Mouse (Mus musculus): ENCODE results near the gene Phf19. TPM values are rescaled to one million over a fixed set of nuclear protein-coding genes. Genes with fewer than 3 reads are reported as not detected.
A peak's percentile ranks its signal among the peaks of the same experiment; 100 is the strongest.

The Phf19 gene
- total RNA-seq, 2 experiments from 2014 or later: 0.54 to 0.61 TPM

DNA sequence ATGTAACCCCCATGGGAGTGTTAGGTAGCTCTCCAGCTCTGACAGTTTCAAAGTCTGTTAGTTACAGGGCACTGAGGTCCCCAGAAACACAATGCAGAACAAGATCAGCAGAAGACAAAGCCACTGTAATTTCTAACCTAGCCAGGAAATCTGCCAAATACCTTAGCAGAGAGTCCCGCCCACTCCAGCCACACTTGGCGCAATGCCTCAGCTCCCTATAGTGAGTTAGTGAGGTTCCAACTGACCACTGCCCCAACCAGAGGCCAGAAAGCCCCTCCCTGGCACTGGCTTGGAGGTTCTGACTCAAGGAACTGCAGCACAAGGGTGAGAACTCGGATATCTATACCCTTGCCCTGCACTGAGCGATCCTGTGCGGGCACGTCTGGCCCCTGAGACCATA lies 11.1 kb downstream of the Phf19 start:
- no peak overlapping the region for H3K4me3 ChIP-seq
- TF ChIP-seq CTCF (IDR thresholded peaks at IDR 0.05): no peak
- DNase-seq: no peak
- no peak overlapping the region for H3K27ac ChIP-seq
- intact Hi-C loops (cut with DNase I): loop anchor here (5.0 kb wide), 1 partner anchor 70 kb away; no protein-coding TSS in a partner anchor

- Histone ChIP-seq H3K4me3 (no peak overlapping the region), H3K27ac (no peak overlapping the region)
- no peak for TF ChIP-seq CTCF (IDR thresholded peaks at IDR 0.05)
- intact Hi-C loops (cut with DNase I): loop anchor here (5.0 kb wide), 1 partner anchor 71 kb away; no protein-coding TSS in a partner anchor
- no peak for DNase-seq
Observed at GRCm38 (mm10) chr2:34901726-34902125, 12.1 kb downstream of the Phf19 start.

DNA sequence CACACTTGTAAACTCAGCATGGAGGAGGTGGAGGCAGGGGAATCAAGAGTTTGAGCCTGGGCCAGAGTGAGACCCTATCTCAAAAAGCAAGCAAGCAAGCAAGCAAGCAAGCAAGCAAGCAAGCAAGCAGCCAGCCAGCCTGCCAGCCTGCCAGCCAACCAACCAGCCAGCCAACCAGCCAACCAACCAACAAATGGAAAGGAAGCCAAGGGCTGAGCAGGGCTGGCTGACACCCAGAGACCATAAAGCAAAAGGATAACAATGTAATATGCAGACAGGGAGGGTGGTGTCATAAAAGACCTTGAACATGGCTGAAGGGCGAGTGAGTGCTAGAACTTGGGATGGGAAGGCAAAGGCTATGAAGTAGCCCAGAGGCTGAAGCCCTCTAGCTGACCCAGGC lies 13.4 kb downstream of the Phf19 start:
- no peak for DNase-seq
- no peak overlapping the region for H3K27ac ChIP-seq
- TF ChIP-seq CTCF (IDR thresholded peaks at IDR 0.05): no peak
- intact Hi-C loops (cut with DNase I): loop anchor here (5.0 kb wide), 1 partner anchor 72 kb away; no protein-coding TSS in a partner anchor
- H3K4me3 ChIP-seq: no peak overlapping the region

- H3K4me3 ChIP-seq: no peak overlapping the region
- intact Hi-C loops (cut with DNase I): loop anchor here (2.0 to 5.0 kb wide), 2 partner anchors 29 to 73 kb away; no protein-coding TSS in a partner anchor
- no peak overlapping the region for H3K27ac ChIP-seq
- peak; percentile 62 for DNase-seq
- TF ChIP-seq CTCF (IDR thresholded peaks at IDR 0.05): no peak
Observed at GRCm38 (mm10) chr2:34899682-34900081, 14.1 kb downstream of the Phf19 start.

DNA sequence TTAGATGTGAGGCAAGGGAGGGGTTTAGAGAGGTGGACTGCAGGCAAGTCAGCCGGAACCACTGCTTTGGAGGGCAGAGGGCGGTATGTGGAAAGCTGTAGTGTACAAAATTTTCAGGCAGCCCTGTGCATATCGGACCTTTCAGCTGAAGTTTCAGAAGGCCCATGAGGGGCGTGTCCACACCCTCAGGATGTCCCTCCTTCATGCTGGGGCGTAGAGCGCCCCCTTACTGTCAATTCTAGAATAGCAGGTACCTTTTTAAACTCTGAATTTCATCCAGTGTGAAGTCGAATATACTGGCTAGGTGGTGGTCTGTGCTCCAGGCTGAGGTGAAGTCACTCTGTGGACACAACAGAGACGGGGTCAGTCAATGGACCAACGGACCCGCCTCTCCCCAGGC lies 16.0 kb downstream of the Phf19 start:
- peak; percentile 70 for TF ChIP-seq CTCF (IDR thresholded peaks at IDR 0.05)
- intact Hi-C loops (cut with DNase I): loop anchor here (2.0 kb wide), 1 partner anchor 27 kb away; no protein-coding TSS in a partner anchor
- no peak for DNase-seq
- Histone ChIP-seq H3K27ac (no peak overlapping the region), H3K4me3 (no peak overlapping the region)

DNA sequence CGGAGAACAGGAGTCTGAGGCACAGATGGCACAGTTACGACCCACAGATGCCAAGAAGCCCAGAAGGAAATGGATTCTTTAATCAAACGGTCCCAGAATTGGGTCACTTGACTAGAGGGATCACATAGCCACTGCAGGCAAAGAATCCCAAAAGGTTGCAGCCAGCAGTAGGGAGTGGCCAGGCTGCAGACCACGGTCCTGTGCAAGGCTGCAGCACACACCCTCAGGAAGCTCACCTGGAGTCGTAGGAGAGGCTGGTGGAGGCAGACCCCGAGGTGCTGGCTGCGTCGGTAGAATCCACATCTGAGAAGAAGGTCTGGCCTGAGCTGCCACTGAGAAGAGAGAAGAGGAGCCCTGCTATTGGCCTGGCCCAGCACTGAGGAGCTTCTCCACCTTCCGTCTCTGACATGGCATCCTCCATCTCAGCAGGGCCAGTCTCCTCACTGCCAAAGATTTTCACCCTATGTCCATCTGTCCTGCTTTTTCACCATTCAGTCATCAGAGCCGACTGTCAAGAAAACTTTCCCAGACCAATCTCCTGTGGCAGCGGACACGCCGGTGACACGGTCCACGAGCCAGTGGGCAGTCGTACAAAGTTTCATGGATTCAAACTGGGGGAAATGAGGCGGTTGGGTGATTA lies 16.9 kb downstream of the Phf19 start:
- Histone ChIP-seq H3K4me3 (no peak overlapping the region), H3K27ac (no peak overlapping the region)
- DNase-seq: no peak
- intact Hi-C loops (cut with DNase I): no loop called here
- no peak for TF ChIP-seq CTCF (IDR thresholded peaks at IDR 0.05)

GRCm38 (mm10) chr2:34895503-34896113 lies 18.2 kb downstream of the Phf19 start:
- DNase-seq: no peak
- Histone ChIP-seq H3K4me3 (no peak overlapping the region), H3K27ac (no peak overlapping the region)
- TF ChIP-seq CTCF (IDR thresholded peaks at IDR 0.05): no peak
- intact Hi-C loops (cut with DNase I): no loop called here

DNA sequence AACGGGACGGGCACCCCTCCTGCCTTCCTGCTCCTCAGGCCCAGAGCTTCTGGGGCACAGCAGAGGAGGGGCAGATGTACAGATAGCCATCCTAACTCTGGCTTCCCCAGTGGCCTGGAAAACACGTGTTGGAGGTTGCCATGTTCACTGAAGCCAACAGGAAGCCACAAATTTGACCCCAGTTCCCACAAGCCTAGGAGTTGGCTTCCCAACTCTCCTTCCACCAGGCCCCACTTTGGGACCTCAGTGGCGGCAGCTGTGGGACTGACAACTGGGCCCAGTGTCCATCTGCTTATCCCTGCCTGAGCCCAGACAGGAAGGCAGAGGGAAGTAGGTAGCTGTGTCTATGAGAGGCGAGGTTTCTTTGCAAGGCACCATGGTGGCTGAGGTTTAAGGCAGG lies 19.9 kb downstream of the Phf19 start:
- Histone ChIP-seq H3K4me3 (no peak overlapping the region), H3K27ac (no peak overlapping the region)
- intact Hi-C loops (cut with DNase I): no loop called here
- no peak for DNase-seq
- TF ChIP-seq CTCF (IDR thresholded peaks at IDR 0.05): no peak

DNA sequence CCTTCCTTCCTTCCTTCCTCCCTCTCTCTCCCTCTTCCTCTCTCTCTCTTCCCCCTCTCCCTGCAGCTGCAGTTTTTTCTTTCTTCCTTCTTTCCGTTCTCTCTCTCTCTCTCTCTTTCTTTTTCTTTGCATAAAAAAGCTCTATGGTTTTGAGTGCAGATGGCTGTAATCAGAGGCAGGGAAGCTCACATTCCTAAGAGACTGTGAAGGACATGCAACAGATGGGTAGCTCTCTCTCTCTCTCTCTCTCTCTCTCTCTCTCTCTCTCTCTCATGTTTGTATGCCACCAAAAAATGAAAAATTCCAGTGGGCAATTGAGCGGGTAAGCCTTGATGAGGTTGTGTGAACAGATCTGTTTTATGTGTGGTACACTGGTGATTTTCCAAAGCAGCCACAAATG lies 29.6 kb downstream of the Phf19 start:
- intact Hi-C loops (cut with DNase I): no loop called here
- no peak overlapping the region for H3K4me3 ChIP-seq

GRCm38 (mm10) chr2:34883190-34883589 lies 30.6 kb downstream of the Phf19 start:
- no peak for DNase-seq
- no peak for TF ChIP-seq CTCF (IDR thresholded peaks at IDR 0.05)
- H3K27ac ChIP-seq: no peak overlapping the region
- no peak overlapping the region for H3K4me3 ChIP-seq
- intact Hi-C loops (cut with DNase I): no loop called here

More for the DNA sequence above, 29.6 kb downstream of the Phf19 start:
- H3K27ac ChIP-seq: no peak overlapping the region
- no peak for TF ChIP-seq CTCF (IDR thresholded peaks at IDR 0.05)
- DNase-seq: no peak

DNA sequence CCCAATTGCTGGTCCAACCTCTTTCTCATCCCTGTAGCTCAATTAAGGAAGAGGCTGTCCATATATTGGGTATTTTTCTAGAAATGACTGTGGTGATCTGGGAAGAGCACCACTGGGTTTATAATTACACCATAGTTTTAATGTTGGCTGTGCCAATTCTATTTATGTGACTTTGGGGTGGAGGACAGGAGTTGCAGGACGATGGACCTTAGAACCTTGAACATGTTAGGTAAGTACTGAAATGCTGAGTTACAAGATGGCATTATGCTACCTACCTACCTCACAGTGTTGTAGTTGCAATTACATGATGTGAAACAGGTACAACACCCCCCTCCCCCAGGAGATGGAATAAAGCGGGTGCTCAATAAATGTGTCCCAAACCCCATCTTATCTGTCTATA lies 31.1 kb downstream of the Phf19 start:
- Histone ChIP-seq H3K27ac (no peak overlapping the region), H3K4me3 (no peak overlapping the region)
- intact Hi-C loops (cut with DNase I): no loop called here
- TF ChIP-seq CTCF (IDR thresholded peaks at IDR 0.05): no peak
- DNase-seq: no peak

DNA sequence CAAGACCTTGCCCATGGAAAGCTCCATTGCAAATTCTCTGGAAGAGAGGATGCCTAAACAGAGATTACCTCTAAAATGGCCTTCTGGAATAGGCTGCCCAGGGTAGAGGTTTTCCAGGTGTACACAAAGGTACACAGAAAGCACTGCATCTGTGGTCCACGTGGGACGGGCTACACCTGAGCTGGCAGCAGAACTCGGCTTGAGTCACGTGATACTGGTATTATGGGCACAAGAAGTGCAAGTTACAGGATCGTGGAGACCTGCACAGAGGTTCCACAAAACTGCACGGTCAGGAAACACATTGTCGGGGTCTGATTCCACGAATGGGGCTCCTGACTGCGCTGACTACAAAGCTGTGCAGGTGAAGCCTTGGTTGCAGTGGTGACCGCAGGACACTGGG lies 33.8 kb downstream of the Phf19 start:
- TF ChIP-seq CTCF (IDR thresholded peaks at IDR 0.05): no peak
- no peak for DNase-seq
- no peak overlapping the region for H3K4me3 ChIP-seq
- intact Hi-C loops (cut with DNase I): no loop called here
- H3K27ac ChIP-seq: no peak overlapping the region

- H3K4me3 ChIP-seq: peak within 1 kb of the TSS; percentile 60
- intact Hi-C loops (cut with DNase I): no loop called here
- no peak for DNase-seq
- H3K27ac ChIP-seq: peak within 1 kb of the TSS; percentile 51; the same call in 1 of the 2 replicates
- no peak for TF ChIP-seq CTCF (IDR thresholded peaks at IDR 0.05)
Observed at GRCm38 (mm10) chr2:34874816-34875345, 38.9 kb downstream of the Phf19 start, which contains the start of gene Psmd5. Psmd5 (minus strand) TSS chr2:34874968.
